Mouse (Mus musculus): ENCODE results near the gene Gm49510. TPM values are rescaled to one million over a fixed set of nuclear protein-coding genes. Genes with fewer than 3 reads are reported as not detected.

Gene Gm49510
- polyA plus RNA-seq, 1 experiment = not detected

DNA sequence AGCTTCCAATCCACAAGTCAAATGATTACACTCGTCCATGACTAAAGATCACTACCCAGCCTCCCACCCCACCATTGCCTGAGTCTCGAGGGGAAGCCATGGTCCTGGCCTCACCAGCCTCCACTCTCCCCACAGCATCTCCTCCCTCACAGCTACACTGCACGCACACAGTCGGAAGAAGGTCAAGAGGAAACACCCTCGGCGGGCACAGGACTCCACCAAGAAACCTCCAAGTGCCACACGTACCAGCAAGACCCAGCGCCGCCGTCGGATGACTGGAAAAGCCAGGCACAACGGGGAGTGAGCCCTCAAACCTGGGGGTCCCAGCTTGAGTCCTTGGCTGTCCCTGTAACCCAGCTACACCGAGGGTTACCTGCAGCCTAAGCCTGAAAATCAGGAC lies 40.9 kb downstream of the Gm49510 start:
- Histone ChIP-seq H3K4me1 (ENCODE audit: control insufficient read depth, insufficient read depth, low read length) (peaks cover 14% of the 10 kb centered on the region), H3K27ac (ENCODE audit: insufficient read depth, low read depth, low read length) (no peak overlapping the region), H3K4me3 (ENCODE audit: insufficient read depth, low read depth, low read length) (no peak overlapping the region)
- WGBS = 94% methylated on average over 13 of the region's 13 CpGs
- TF ChIP-seq POLR2A (IDR thresholded peaks at IDR 0.05; ENCODE audit: insufficient read depth, low read depth, low read length) = no peak
- no peak for TF ChIP-seq CTCF (IDR thresholded peaks at IDR 0.05; ENCODE audit: insufficient read depth, low read depth, low read length)

GRCm38 (mm10) chr15:78942663-78943062 lies 43.2 kb downstream of the Gm49510 start:
- H3K27ac ChIP-seq (ENCODE audit: insufficient read depth, low read depth, low read length) = no peak overlapping the region
- TF ChIP-seq CTCF (IDR thresholded peaks at IDR 0.05; ENCODE audit: insufficient read depth, low read depth, low read length) (peak; percentile 89), POLR2A (IDR thresholded peaks at IDR 0.05; ENCODE audit: insufficient read depth, low read depth, low read length) (no peak)
- peak overlapping the region; percentile 28 for H3K4me3 ChIP-seq (ENCODE audit: insufficient read depth, low read depth, low read length)
- H3K4me1 ChIP-seq (ENCODE audit: control insufficient read depth, insufficient read depth, low read length) = peaks cover 10% of the 10 kb centered on the region
- 1% methylated on average over 9 of the region's 9 CpGs for WGBS

GRCm38 (mm10) chr15:78946232-78946631 lies 46.8 kb downstream of the Gm49510 start:
- H3K4me3 ChIP-seq (ENCODE audit: insufficient read depth, low read depth, low read length) = no peak overlapping the region
- TF ChIP-seq CTCF (IDR thresholded peaks at IDR 0.05; ENCODE audit: insufficient read depth, low read depth, low read length) (no peak), POLR2A (IDR thresholded peaks at IDR 0.05; ENCODE audit: insufficient read depth, low read depth, low read length) (no peak)

GRCm38 (mm10) chr15:78947657-78948056 lies 48.2 kb downstream of the Gm49510 start, which contains the start of gene Triobp:
Gene Triobp, plus strand, starts transcription at chr15:78947724.
- WGBS = under 1% methylated on average over 24 of the region's 24 CpGs

More at GRCm38 (mm10) chr15:78946232-78946631, 46.8 kb downstream of the Gm49510 start:
- Histone ChIP-seq H3K4me1 (ENCODE audit: control insufficient read depth, insufficient read depth, low read length) (peaks cover 14% of the 10 kb centered on the region), H3K27ac (ENCODE audit: insufficient read depth, low read depth, low read length) (no peak overlapping the region)
- WGBS = 30% methylated on average over 7 of the region's 7 CpGs

GRCm38 (mm10) chr15:78948152-78948725 lies 48.8 kb downstream of the Gm49510 start:
- Histone ChIP-seq H3K27ac (ENCODE audit: insufficient read depth, low read depth, low read length) (no peak overlapping the region), H3K4me1 (ENCODE audit: control insufficient read depth, insufficient read depth, low read length) (peaks cover 10% of the 10 kb centered on the region), H3K4me3 (ENCODE audit: insufficient read depth, low read depth, low read length) (peak overlapping the region; percentile 44)
- TF ChIP-seq POLR2A (IDR thresholded peaks at IDR 0.05; ENCODE audit: insufficient read depth, low read depth, low read length) (no peak), CTCF (IDR thresholded peaks at IDR 0.05; ENCODE audit: insufficient read depth, low read depth, low read length) (no peak)
- 7% methylated on average over 11 of the region's 11 CpGs for WGBS

More at GRCm38 (mm10) chr15:78947657-78948056, 48.2 kb downstream of the Gm49510 start, which contains the start of gene Triobp:
- TF ChIP-seq POLR2A (IDR thresholded peaks at IDR 0.05; ENCODE audit: insufficient read depth, low read depth, low read length) = no peak
- no peak for TF ChIP-seq CTCF (IDR thresholded peaks at IDR 0.05; ENCODE audit: insufficient read depth, low read depth, low read length)
- no peak within 1 kb of the TSS for H3K27ac ChIP-seq (ENCODE audit: insufficient read depth, low read depth, low read length)
- peaks cover 11% of the 10 kb centered on the region for H3K4me1 ChIP-seq (ENCODE audit: control insufficient read depth, insufficient read depth, low read length)
- H3K4me3 ChIP-seq (ENCODE audit: insufficient read depth, low read depth, low read length) = peak within 1 kb of the TSS; percentile 44

DNA sequence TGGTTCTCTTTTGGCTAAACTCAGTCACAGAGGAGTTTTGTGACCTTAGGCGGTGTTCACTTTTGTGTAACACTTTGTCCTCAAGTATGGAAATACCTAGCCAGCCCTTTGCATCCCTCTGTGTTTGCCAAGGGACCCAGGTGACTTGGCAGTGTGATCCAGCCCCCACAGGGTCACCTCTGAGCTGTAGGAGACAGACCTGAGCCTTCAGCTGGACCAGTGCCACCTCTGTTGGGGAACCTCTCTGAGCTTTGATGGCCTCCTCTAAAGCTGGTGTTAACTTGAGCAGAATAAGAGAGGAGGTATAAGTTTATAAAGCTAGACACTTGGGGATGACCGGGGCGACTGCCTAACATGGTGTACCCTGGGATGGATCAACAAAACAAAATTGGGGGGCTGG lies 49.4 kb downstream of the Gm49510 start:
- 97% methylated on average over 3 of the region's 3 CpGs for WGBS
- H3K4me3 ChIP-seq (ENCODE audit: insufficient read depth, low read depth, low read length) = no peak overlapping the region

DNA sequence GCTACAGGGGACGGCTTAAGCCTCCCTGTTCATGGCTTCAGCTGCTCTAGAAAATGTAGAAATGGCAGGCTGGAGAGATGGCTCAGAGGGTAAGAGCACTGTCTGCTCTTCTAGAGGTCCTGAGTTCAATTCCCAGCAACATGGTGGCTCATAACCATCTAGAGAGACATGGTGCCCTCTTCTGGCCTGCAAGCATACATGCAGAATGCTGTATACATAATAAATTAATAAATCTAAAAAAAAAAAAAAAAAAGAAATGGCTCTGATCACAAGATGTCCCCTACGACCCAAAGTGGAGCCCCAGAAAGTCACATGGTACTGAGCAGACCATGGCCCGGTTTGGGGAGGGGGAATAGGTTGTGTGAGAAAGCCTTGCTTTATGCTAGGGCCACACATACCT lies 56.2 kb downstream of the Gm49510 start:
- Histone ChIP-seq H3K4me1 (ENCODE audit: control insufficient read depth, insufficient read depth, low read length) (peaks cover 5% of the 10 kb centered on the region; the same call in 1 of the 2 replicates), H3K27ac (ENCODE audit: insufficient read depth, low read depth, low read length) (no peak overlapping the region), H3K4me3 (ENCODE audit: insufficient read depth, low read depth, low read length) (no peak overlapping the region)
- WGBS = 74% methylated on average over 3 of the region's 3 CpGs
- no peak for TF ChIP-seq POLR2A (IDR thresholded peaks at IDR 0.05; ENCODE audit: insufficient read depth, low read depth, low read length)
- no peak for TF ChIP-seq CTCF (IDR thresholded peaks at IDR 0.05; ENCODE audit: insufficient read depth, low read depth, low read length)

More for the DNA sequence above, 49.4 kb downstream of the Gm49510 start:
- no peak overlapping the region for H3K27ac ChIP-seq (ENCODE audit: insufficient read depth, low read depth, low read length)
- TF ChIP-seq POLR2A (IDR thresholded peaks at IDR 0.05; ENCODE audit: insufficient read depth, low read depth, low read length) = no peak
- TF ChIP-seq CTCF (IDR thresholded peaks at IDR 0.05; ENCODE audit: insufficient read depth, low read depth, low read length) = no peak
- peaks cover 10% of the 10 kb centered on the region for H3K4me1 ChIP-seq (ENCODE audit: control insufficient read depth, insufficient read depth, low read length)

- H3K27ac ChIP-seq (ENCODE audit: insufficient read depth, low read depth, low read length) = no peak overlapping the region
- WGBS = 94% methylated on average over 4 of the region's 4 CpGs
- TF ChIP-seq POLR2A (IDR thresholded peaks at IDR 0.05; ENCODE audit: insufficient read depth, low read depth, low read length) = no peak
These were observed 56.9 kb downstream of the Gm49510 start for GRCm38 (mm10) chr15:78956351-78956750.

DNA sequence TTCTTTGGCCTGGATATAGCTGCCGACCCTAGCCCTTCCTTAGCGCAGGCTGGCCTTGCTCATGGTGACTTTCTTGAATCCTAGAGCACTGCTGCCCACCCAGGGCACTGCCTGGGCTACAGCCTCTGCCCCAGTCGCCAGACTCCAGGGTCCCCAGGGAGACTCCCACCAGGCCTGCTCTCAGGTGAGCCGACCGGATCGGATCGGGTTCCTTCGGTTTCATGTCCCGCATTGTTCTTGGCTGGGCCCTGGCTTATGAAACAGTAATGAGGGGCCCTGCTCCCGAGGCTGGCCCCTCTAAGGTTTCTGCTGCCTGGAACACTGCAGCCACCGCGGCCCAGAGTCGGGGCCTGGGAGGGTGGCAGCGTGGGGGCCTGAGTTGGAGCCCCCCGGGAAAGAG lies 57.6 kb downstream of the Gm49510 start:
- 80% methylated on average over 15 of the region's 15 CpGs for WGBS

More at GRCm38 (mm10) chr15:78956351-78956750, 56.9 kb downstream of the Gm49510 start:
- peaks cover 5% of the 10 kb centered on the region; the same call in 1 of the 2 replicates for H3K4me1 ChIP-seq (ENCODE audit: control insufficient read depth, insufficient read depth, low read length)
- no peak overlapping the region for H3K4me3 ChIP-seq (ENCODE audit: insufficient read depth, low read depth, low read length)

More for the DNA sequence above, 57.6 kb downstream of the Gm49510 start:
- TF ChIP-seq POLR2A (IDR thresholded peaks at IDR 0.05; ENCODE audit: insufficient read depth, low read depth, low read length) (no peak), CTCF (IDR thresholded peaks at IDR 0.05; ENCODE audit: insufficient read depth, low read depth, low read length) (no peak)
- Histone ChIP-seq H3K27ac (ENCODE audit: insufficient read depth, low read depth, low read length) (no peak overlapping the region), H3K4me1 (ENCODE audit: control insufficient read depth, insufficient read depth, low read length) (peaks cover 5% of the 10 kb centered on the region; the same call in 1 of the 2 replicates), H3K4me3 (ENCODE audit: insufficient read depth, low read depth, low read length) (no peak overlapping the region)
